Mouse (Mus musculus): ENCODE measurements around the gene Nfs1. TPM values are rescaled to one million over a fixed set of nuclear protein-coding genes. Genes with fewer than 3 reads are reported as not detected.
"Not testable (repeated sequence)": the region's sequence is repeated elsewhere in the genome, so short reads cannot be mapped to it uniquely, and the experiment has no call there.

Gene Nfs1
- 29.6 and 40.3 TPM in 2 replicates for polyA plus RNA-seq (2015; fragmentation: Nextera tagmentation; extraction: Ambion mirVana)

DNA sequence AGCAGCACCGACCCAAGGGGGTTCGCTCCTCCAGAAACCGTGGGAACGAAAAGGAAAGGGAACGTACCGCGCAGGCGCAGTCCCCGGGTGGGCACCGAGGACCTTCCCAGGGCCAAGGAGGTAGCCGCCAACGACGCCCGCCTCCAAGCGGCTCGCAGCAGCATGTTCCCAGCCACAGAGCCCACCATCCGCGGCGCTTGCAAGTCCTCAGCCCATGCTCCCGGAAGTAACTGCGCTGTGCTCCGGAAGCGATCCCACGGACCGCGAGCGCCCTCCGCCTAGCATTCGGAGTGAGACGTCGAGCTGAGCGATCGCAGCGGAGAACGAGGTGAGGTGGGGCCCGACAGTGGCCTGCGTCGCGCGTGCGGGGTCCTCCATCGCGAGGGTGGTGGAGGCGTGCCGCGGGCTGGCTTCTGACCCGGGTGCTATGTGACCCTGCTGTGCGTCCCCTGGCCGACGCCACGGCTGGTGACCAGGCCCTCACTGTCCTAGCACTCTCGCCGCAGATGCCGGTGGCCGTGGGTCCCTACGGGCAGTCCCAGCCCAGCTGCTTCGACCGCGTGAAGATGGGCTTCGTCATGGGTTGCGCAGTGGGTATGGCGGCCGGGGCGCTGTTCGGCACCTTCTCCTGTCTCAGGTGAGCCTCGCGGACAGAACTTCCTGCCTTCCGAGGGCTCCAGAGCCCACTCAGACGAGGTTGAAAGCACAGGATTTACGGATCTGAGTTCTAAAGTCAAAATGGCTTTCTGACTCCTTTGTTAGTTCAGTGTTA, at the start of gene Nfs1, which contains the start of gene Romo1:
TSS of gene Nfs1 (minus strand) at position 234 of the 772 bp plus-strand sequence.
TSS of gene Romo1 (plus strand) at position 87 of the 772 bp plus-strand sequence.
- Histone ChIP-seq H3K36me3 (peaks cover 31% of the 10 kb centered on the region), H3K4me2 (peak within 1 kb of the TSS; percentile 77), H3K27ac (replicated peaks) (peak within 1 kb of the TSS; percentile 95), H3K4me1 (peaks cover 19% of the 10 kb centered on the region), H3K9ac (replicated peaks) (peak within 1 kb of the TSS; percentile 90), H3K4me3 (replicated peaks) (peak within 1 kb of the TSS; percentile 86), H3K9me3 (replicated peaks) (no peaks in the 10 kb centered on the region), H3K27me3 (replicated peaks) (no peaks in the 10 kb centered on the region)
- WGBS = under 1% methylated on average over 70 of the region's 70 CpGs
- peak; percentile 99 for ATAC-seq (ENCODE audit: low FRiP score)

DNA sequence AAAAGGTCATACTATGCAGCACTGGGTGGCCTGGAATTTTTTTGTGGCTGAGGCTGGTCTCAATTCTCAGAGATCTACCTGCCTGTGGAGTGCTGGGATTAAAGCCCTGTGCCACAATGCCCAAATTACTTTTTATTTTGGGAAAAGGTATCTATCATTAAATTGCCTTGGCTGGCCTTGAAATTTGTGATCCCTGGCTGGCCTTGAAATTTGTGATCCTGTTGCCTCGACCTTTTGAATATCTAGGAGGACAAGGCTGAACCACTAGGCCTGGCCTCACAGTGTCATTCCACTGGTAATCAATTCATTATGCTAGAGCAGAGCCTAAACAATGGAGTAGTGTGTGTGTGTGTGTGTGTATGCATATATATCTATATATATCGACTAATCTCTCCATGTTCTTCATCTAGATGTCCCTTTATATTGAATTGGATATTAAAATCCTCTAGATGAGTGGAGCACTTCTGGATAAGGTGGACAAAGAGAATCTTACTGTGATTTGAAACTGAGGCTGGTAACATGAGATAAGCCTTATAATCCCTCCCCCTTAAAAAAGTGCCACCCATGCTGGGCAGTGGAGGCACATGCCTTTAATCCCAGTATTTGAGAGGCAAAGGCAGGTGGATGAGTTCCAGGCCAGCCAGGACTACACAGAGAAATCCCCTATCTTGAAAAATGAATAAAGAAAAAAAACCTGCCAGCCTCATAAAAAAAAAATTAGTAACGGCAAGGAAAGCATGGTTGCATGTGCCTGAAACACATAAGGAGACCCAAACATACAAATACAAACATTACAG, 49.3 kb upstream of the Nfs1 start:
- Histone ChIP-seq H3K9ac (replicated peaks) (no peak overlapping the region), H3K4me3 (replicated peaks) (no peak overlapping the region), H3K27ac (replicated peaks) (no peak overlapping the region), H3K4me1 (peaks cover 14% of the 10 kb centered on the region), H3K9me3 (replicated peaks) (no peaks in the 10 kb centered on the region), H3K4me2 (no peak overlapping the region), H3K36me3 (no peaks in the 10 kb centered on the region), H3K27me3 (replicated peaks) (no peaks in the 10 kb centered on the region)
- ATAC-seq (ENCODE audit: low FRiP score) = no peak
- WGBS = 84% methylated on average over 3 of the region's 3 CpGs

DNA sequence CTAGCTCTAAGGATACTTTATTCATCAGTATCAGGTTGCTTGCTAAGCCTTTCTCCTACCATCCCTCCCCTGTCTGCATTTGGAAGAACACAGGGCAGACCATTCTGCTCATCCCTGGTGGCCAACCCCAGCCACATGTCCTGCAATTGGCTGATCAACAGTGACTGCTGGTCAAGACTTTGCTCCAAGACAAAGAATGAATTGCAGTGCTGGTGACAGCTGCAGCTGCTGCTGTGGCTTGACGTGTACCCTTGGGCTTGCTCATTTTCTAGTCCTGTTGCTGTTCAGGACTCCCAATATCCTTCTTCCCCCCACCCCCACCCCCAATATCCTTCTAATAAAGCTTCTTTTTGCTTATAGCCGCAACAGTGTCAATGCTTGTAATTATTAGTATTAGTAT, 48.1 kb upstream of the Nfs1 start:
- 79% methylated on average over 2 of the region's 2 CpGs for WGBS
- ATAC-seq (ENCODE audit: low FRiP score) = no peak
- no peaks in the 10 kb centered on the region for H3K27me3 ChIP-seq (replicated peaks)

DNA sequence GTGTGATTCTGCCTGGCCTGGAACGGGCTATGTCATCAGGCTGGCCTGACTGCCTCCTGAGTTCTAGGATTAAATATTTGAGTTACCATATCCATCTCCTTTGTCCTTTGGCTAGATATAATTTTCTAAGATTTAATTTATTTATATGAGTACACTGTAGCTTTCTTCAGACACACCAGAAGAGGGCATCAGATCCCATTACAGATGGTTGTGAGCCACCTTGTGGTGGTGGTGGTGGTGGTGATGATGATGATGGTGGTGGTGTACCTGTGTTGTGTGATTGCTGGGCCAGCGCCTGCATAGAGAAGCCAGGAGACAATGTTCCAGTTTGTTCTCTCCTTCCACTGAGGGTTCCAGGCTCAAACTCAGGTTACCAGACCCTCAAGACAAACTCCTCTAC, 47.6 kb upstream of the Nfs1 start:
- H3K4me3 ChIP-seq (replicated peaks) = no peak overlapping the region
- 92% methylated on average over 2 of the region's 2 CpGs for WGBS
- no peaks in the 10 kb centered on the region for H3K9me3 ChIP-seq (replicated peaks)
- no peak overlapping the region for H3K4me2 ChIP-seq
- ATAC-seq (ENCODE audit: low FRiP score) = no peak
- H3K27me3 ChIP-seq (replicated peaks) = no peaks in the 10 kb centered on the region
- no peaks in the 10 kb centered on the region for H3K36me3 ChIP-seq
- peaks cover 5% of the 10 kb centered on the region for H3K4me1 ChIP-seq
- H3K27ac ChIP-seq (replicated peaks) = no peak overlapping the region
- no peak overlapping the region for H3K9ac ChIP-seq (replicated peaks)

More for the DNA sequence above, 48.1 kb upstream of the Nfs1 start:
- Histone ChIP-seq H3K4me1 (peaks cover 5% of the 10 kb centered on the region), H3K9me3 (replicated peaks) (no peaks in the 10 kb centered on the region), H3K4me2 (no peak overlapping the region), H3K9ac (replicated peaks) (no peak overlapping the region), H3K27ac (replicated peaks) (no peak overlapping the region), H3K4me3 (replicated peaks) (no peak overlapping the region), H3K36me3 (no peaks in the 10 kb centered on the region)

DNA sequence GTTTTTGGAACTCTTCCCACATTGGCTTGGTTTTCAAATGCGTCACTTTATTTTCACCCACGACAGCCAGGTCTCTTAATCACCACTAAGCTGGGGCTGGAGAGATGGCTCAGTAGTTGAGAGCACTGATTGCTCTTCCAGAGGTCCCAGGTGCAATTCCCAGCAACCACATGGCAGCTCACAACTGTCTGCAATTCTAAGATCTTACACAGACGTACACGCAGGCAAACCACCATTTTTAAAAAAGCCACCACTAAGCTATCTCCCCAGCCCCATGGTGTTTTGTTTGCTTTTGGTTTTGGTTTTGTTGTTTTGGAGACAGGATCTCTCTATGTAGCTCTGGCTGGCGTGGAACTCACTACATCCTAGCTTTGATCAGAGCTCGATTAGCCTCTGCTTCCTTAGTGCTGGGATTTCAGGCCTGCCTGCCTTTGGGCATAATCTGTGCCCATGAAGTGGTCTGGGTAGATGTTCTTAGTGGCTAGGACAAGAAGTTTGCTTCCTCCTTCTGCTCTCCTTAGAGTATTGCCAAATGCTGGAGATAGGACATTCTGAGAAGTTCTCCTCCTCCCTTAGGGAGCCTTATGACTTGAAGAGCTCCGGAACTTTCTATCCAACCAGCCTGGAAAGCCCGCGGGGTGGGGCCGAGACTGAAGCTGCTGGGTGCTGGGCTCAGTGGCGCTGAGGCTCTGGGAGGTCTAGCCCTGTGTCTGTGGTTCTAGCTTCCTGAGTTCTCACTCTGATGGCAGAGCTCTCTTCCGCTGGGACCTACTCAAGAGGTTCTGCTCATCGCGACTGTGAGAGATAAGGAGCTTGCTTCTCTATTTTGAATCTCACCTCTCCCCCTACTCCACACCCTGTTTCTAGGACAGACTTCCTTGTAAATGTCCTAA, 46.3 kb upstream of the Nfs1 start:
- no peaks in the 10 kb centered on the region for H3K9me3 ChIP-seq (replicated peaks)
- 84% methylated on average over 14 of the region's 14 CpGs for WGBS
- ATAC-seq (ENCODE audit: low FRiP score) = no peak

DNA sequence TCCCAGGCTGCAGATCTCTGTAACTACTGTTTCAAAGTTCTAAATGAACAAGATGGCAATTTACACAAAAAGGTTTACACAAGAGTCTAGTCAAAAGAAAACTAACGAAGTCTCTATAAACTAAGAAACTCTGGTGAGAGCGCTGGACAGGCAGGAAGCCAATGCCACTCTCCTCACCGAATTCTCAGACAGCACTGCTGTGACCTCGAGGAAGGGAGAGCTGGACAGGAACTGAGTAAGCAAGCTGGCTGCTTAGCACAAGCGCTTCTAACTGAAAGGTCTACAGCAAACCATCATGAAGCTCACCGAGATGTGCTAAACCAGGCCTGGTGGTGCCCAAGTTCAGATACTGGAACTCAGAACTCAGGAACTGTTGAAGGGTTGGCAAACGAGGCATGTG, 45.3 kb upstream of the Nfs1 start:
- H3K4me2 ChIP-seq; H3K9me3 ChIP-seq (replicated peaks); H3K4me3 ChIP-seq (replicated peaks); H3K27ac ChIP-seq (replicated peaks); ATAC-seq (ENCODE audit: low FRiP score); H3K27me3 ChIP-seq (replicated peaks); H3K9ac ChIP-seq (replicated peaks); H3K36me3 ChIP-seq; H3K4me1 ChIP-seq: not testable (repeated sequence)
- WGBS = 79% methylated on average over 7 of the region's 7 CpGs

More for the DNA sequence above, 46.3 kb upstream of the Nfs1 start:
- Histone ChIP-seq H3K4me3 (replicated peaks) (no peak overlapping the region), H3K36me3 (no peaks in the 10 kb centered on the region), H3K4me2 (no peak overlapping the region), H3K27me3 (replicated peaks) (no peaks in the 10 kb centered on the region), H3K27ac (replicated peaks) (no peak overlapping the region), H3K4me1 (no peaks in the 10 kb centered on the region), H3K9ac (replicated peaks) (no peak overlapping the region)

DNA sequence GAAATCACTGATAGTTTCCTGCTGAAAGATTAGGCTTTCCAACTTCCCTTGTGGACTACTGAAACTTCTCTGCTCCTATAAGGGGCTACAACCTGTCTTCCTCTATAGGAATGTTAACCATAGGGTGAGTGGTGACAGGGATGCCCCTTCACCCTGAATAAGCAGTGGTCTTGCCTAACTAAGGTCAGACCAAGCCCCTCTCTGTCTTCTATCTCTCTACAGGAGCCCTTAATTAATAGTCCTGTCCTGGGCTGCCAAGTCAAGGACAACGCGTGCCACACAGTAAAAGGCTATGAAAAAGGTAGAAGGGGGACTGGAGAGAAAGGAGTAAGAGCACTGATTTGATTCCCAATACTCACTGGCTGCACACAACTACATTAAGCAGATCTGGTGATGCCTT, 37.6 kb upstream of the Nfs1 start:
- H3K27me3 ChIP-seq (replicated peaks) = no peaks in the 10 kb centered on the region
- peak overlapping the region; percentile 98 for H3K27ac ChIP-seq (replicated peaks)
- WGBS = 70% methylated on average over 2 of the region's 2 CpGs
- H3K9me3 ChIP-seq (replicated peaks) = no peaks in the 10 kb centered on the region
- H3K4me3 ChIP-seq (replicated peaks) = no peak overlapping the region; the same call in 1 of the 2 replicates
- peaks cover 11% of the 10 kb centered on the region for H3K36me3 ChIP-seq
- H3K4me2 ChIP-seq = peak overlapping the region; percentile 59
- peaks cover 28% of the 10 kb centered on the region for H3K4me1 ChIP-seq
- H3K9ac ChIP-seq (replicated peaks) = peak overlapping the region; percentile 69; the same call in 1 of the 2 replicates
- no peak for ATAC-seq (ENCODE audit: low FRiP score)

DNA sequence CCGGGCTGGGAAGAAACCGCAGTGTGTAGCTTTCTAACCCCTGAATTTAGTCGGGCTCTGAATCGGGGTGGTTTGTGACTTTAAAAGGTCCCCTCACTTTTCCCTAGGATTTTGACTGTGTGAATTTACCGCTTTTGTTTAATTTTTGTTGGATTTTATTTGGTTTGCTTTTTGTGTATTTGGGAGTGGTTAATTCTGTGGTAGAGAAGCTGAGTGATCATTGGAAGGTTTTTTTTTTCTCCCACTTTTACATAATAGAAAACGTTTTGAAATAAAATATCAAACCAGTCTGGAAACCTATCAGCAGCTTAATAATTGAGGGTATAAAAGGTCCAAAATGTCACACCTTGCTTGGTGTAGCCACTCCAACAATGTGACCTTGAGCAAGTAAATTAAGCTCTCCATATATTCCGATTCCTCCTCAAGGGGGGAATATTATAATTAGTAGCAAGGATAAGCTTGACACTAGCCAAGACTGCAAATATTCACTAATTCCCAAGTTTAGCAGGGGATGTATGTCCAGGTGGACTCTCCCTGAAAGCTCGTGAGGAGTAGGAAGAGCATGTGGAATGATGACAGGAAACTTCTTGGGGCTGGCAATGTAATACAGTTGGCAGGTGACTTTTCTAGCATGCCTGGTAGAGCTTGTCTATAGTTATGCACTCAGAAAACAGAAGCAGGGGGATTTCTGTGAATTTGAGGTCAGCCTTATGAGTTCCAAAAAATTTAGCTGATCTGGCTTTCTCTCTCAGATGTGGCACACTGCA, 37.0 kb upstream of the Nfs1 start:
- WGBS = 8% methylated on average over 8 of the region's 8 CpGs
- H3K4me1 ChIP-seq = peaks cover 28% of the 10 kb centered on the region
- peak overlapping the region; percentile 96 for H3K4me3 ChIP-seq (replicated peaks)
- no peaks in the 10 kb centered on the region for H3K9me3 ChIP-seq (replicated peaks)
- H3K27ac ChIP-seq (replicated peaks) = peak overlapping the region; percentile 98
- no peaks in the 10 kb centered on the region for H3K27me3 ChIP-seq (replicated peaks)
- H3K36me3 ChIP-seq = peaks cover 11% of the 10 kb centered on the region
- peak overlapping the region; percentile 69 for H3K9ac ChIP-seq (replicated peaks)
- peak overlapping the region; percentile 59 for H3K4me2 ChIP-seq
- ATAC-seq (ENCODE audit: low FRiP score) = no peak

DNA sequence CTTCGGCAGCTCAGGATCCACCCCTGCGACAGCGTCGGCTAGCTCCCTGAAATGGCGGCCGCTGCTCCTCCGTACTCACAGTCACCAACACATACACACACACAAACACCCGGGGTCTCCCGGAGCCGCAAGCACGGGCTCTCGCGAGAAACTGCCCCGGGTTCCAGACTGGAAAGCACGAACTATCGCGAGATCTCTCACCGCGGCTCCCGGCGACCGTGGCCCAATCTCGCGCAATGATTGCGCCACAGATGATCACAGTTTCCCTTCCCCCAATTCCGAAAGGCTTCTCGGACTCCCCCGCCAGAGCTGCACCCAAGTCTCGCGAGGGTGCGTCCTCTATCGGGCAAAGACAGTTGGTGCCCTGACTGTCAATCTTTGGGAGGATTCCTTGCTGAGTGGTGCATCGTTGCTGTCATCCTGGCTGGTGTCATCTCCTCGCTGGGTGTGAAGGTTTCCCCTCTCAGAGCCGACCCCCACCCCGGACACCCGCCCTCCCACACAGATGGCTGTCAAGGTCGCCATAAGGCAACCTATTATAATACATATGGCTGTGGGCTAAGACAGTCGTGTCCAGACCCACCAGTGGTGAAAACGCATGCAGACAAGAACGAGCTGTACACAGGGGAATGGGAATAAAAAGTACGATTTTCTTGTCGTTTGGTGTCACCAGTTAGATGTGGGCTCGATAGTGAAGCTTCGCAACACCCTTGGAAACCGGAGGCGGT, 36.3 kb upstream of the Nfs1 start, which contains the start of gene Rbm39:
TSS of gene Rbm39 (minus strand) at position 145 of the 728 bp plus-strand sequence.
- Histone ChIP-seq H3K9me3 (replicated peaks) (no peaks in the 10 kb centered on the region), H3K4me1 (peaks cover 31% of the 10 kb centered on the region), H3K9ac (replicated peaks) (peak within 1 kb of the TSS; percentile 100), H3K27me3 (replicated peaks) (no peaks in the 10 kb centered on the region), H3K4me3 (replicated peaks) (peak within 1 kb of the TSS; percentile 96), H3K4me2 (peak within 1 kb of the TSS; percentile 59), H3K27ac (replicated peaks) (peak within 1 kb of the TSS; percentile 98), H3K36me3 (peaks cover 14% of the 10 kb centered on the region)
- under 1% methylated on average over 47 of the region's 47 CpGs for WGBS
- ATAC-seq (ENCODE audit: low FRiP score) = peak; percentile 97

DNA sequence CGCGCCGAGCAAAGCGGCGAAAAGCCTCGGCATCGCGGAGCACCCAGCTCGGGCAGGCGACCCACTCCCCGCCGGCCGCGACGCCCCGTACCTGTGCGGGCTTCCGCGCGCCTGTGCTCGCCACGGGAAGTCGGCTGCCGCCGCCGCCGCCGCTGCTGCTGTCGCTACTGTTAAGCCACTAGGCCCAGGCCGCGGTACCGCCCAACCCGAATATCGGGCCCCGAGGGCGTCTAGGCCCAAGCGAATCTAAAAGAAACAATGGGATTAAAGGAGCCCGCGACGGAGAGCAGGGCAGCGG, 35.8 kb upstream of the Nfs1 start:
- peaks cover 31% of the 10 kb centered on the region for H3K4me1 ChIP-seq
- H3K4me3 ChIP-seq (replicated peaks) = peak overlapping the region; percentile 96
- H3K27me3 ChIP-seq (replicated peaks) = no peaks in the 10 kb centered on the region
- peak overlapping the region; percentile 98 for H3K27ac ChIP-seq (replicated peaks)
- H3K4me2 ChIP-seq = peak overlapping the region; percentile 57; the same call in 1 of the 2 replicates
- peaks cover 14% of the 10 kb centered on the region for H3K36me3 ChIP-seq
- 0% methylated on average over 29 of the region's 41 CpGs for WGBS
- no peaks in the 10 kb centered on the region for H3K9me3 ChIP-seq (replicated peaks)
- ATAC-seq (ENCODE audit: low FRiP score) = no peak; the same call in 1 of the 2 replicates
- peak overlapping the region; percentile 100 for H3K9ac ChIP-seq (replicated peaks)

Measured in neural tube, embryonic 15.5 days (tissue).